Mouse (Mus musculus): ENCODE measurements around the gene Deup1. TPM values are rescaled to one million over a fixed set of nuclear protein-coding genes. Genes with fewer than 3 reads are reported as not detected.
A peak's percentile ranks its signal among the peaks of the same experiment; 100 is the strongest.
"Not testable (repeated sequence)": the region's sequence is repeated elsewhere in the genome, so short reads cannot be mapped to it uniquely, and the experiment has no call there.

Gene Deup1
- total RNA-seq, 2 experiments from 2014 or later = 0.89 to 1.3 TPM

GRCm38 (mm10) chr9:15594148-15594547 lies 33.6 kb downstream of the Deup1 start:
- DNase-seq (ENCODE audit: low spot score in 2 of 2) = no peak

GRCm38 (mm10) chr9:15587157-15587854 lies 40.4 kb downstream of the Deup1 start:
- DNase-seq (ENCODE audit: low spot score in 2 of 2) = no peak

GRCm38 (mm10) chr9:15585956-15586355 lies 41.8 kb downstream of the Deup1 start:
- DNase-seq (ENCODE audit: low spot score in 2 of 2) = no peak

- no peak for DNase-seq (ENCODE audit: low spot score in 2 of 2)
These were observed 43.5 kb downstream of the Deup1 start for GRCm38 (mm10) chr9:15584209-15584608.

- DNase-seq (ENCODE audit: low spot score in 2 of 2) = peak in 1 of 2 experiments; percentile 66
These were observed 45.7 kb downstream of the Deup1 start for GRCm38 (mm10) chr9:15582026-15582425.

- DNase-seq (ENCODE audit: low spot score in 2 of 2) = peak in 1 of 2 experiments; percentile 32
These were observed 47.6 kb downstream of the Deup1 start for GRCm38 (mm10) chr9:15580176-15580575.

GRCm38 (mm10) chr9:15578946-15579345 lies 48.8 kb downstream of the Deup1 start:
- DNase-seq (ENCODE audit: low spot score in 2 of 2) = no peak

- DNase-seq (ENCODE audit: low spot score in 2 of 2) = no peak
These were observed 49.3 kb downstream of the Deup1 start for GRCm38 (mm10) chr9:15578427-15578826.

GRCm38 (mm10) chr9:15574750-15575454 lies 52.8 kb downstream of the Deup1 start:
- no peak for DNase-seq (ENCODE audit: low spot score in 2 of 2)

- DNase-seq (ENCODE audit: low spot score in 2 of 2) = no peak
These were observed 65.4 kb downstream of the Deup1 start for GRCm38 (mm10) chr9:15562353-15562752.

GRCm38 (mm10) chr9:15560451-15560850 lies 67.3 kb downstream of the Deup1 start:
- peak; percentile 21 to 67 for DNase-seq (ENCODE audit: low spot score in 2 of 2)

- DNase-seq (ENCODE audit: low spot score in 2 of 2) = no peak
These were observed 74.4 kb downstream of the Deup1 start for GRCm38 (mm10) chr9:15553322-15553721.

GRCm38 (mm10) chr9:15551933-15552851 lies 75.5 kb downstream of the Deup1 start:
- peak; percentile 43 to 61 for DNase-seq (ENCODE audit: low spot score in 2 of 2)

- DNase-seq (ENCODE audit: low spot score in 2 of 2) = not testable (repeated sequence)
These were observed 76.7 kb downstream of the Deup1 start for GRCm38 (mm10) chr9:15551073-15551472.

- DNase-seq (ENCODE audit: low spot score in 2 of 2) = no peak
These were observed 77.2 kb downstream of the Deup1 start for GRCm38 (mm10) chr9:15550461-15550961.

- no peak for DNase-seq (ENCODE audit: low spot score in 2 of 2)
These were observed 85.9 kb downstream of the Deup1 start for GRCm38 (mm10) chr9:15541735-15542354.

GRCm38 (mm10) chr9:15538979-15539533 lies 88.7 kb downstream of the Deup1 start:
- DNase-seq (ENCODE audit: low spot score in 2 of 2) = no peak

- no peak for DNase-seq (ENCODE audit: low spot score in 2 of 2)
These were observed 90.2 kb downstream of the Deup1 start for GRCm38 (mm10) chr9:15537455-15538048.

- DNase-seq (ENCODE audit: low spot score in 2 of 2) = no peak
These were observed 90.8 kb downstream of the Deup1 start for GRCm38 (mm10) chr9:15536861-15537426.

GRCm38 (mm10) chr9:15535418-15535817 lies 92.3 kb downstream of the Deup1 start:
- DNase-seq (ENCODE audit: low spot score in 2 of 2) = no peak
